Mouse (Mus musculus): ENCODE results near the gene Ptpre. TPM values are rescaled to one million over a fixed set of nuclear protein-coding genes. Genes with fewer than 3 reads are reported as not detected.
"Not testable (repeated sequence)": the region's sequence is repeated elsewhere in the genome, so short reads cannot be mapped to it uniquely, and the experiment has no call there.

Gene Ptpre
- total RNA-seq (2021) (1 to 10 TPM; 3.5 to 8.1 TPM), polyA plus RNA-seq (2012; rRNA removed) (1.4 and 1.9 TPM in 2 replicates)
- long read RNA-seq, full-length matches to known transcripts, result 4 of 7 reads
- long read RNA-seq, partial matches to known transcripts, result 0 of 7 reads
- long read RNA-seq, other reads (novel, unspliced or antisense), result 3 of 7 reads

- DNase-seq, result peak; percentile 93
Measured at GRCm38 (mm10) chr7:135537341-135537901, at the start of gene Ptpre. Gene Ptpre (plus strand): TSS chr7:135537481.

DNA sequence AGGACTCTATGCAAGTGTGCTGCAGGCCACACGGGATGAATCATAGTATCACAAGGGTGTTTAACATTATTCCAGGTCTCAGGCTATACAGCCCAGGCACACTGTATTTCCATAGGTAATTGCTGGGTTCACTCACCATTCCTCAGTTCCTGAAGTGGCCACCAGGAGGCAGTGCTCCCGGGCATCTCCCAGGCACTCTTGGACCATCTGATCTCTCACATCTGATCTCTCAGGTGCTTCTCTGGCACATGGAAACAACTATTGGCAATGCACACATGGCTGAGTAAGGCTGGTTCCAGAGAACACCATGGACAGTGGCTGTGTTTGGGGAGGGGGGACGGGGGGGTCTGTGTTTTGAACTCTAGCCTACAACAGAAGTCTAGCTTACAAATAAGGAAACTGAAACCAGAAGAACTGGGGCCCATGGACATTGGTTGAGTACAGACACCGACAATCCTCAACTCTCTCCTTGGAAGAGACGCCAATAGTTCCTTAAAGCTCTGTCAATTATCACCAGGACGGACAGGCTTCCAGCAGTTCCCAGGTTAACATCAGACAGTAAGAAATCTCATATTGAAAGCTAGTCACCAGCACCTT lies 49.0 kb upstream of the Ptpre start:
- no peak for DNase-seq

DNA sequence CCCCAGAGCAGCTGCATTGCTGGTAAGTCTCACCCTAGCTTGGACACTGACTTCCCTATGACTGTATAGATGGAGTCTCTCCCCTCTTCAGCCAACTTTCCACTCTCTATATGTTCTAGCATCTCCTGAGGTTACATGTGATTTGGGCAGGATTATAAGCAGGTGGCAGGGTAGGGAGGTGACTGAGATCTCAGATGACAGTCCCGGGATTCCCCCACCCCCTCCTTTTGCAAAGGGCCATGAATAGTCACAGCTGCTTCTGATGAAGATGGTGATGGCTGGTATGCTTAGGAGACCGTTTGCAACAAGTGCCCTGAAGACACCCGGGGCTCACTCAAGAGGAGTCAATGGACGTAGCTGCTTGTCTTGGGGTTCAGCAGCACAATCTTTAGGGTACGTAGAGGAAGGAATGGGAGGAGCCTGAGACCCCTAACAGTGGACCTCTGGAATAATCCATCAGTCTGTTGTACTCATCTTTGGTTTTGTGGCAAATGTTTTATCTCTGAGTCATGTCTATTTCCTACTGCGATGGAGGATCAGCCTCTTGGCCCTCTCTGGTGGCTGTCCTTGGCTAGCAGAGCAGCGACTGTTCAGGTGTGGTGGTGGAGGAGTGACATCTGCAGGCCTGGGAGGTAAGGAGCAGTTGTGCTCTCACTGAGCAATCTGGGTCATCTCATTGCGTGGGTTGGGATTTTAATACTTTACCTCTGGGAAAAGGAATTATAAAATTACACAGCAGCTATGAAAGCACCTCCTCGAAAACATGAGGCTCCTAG lies 47.4 kb upstream of the Ptpre start:
- DNase-seq, result no peak

DNA sequence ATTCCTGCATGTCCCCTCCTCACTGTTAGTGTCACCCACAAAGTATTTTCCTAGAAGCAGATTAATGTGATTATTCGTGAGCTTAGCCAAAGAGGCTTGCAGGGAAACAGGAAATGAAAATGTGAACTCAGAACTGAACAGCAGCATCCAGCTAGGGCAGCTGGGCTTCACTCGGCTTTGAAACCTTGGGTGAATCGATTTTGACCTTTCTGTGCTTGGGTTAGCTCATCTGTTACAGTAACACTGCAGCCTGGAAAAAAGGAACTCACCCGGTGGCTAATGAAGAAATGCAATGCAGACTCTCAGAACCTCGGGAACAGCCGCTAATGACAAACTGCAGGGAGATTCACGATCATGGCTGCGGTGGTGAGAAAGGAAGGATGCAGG lies 46.8 kb upstream of the Ptpre start:
- peak; percentile 15 for DNase-seq

DNA sequence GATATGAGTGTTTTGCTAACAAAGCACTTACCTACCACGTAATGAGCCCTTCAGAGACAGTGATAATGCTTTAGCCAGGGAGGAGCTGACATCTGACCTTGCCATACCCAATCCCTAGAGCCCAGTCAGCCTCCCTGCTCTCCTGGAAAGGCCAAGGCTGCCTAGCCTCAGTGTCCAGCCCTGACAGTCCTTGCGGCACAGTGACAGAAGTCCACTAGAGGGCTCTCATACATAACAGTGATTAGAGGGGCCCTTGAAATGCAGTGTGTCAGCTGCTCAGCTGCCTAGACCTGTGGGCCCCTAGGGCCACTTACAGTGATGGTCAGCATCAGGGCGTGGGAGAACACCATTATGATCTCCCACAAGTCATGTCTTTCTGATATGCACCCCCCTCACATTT lies 42.0 kb upstream of the Ptpre start:
- peak; percentile 79 for DNase-seq

DNA sequence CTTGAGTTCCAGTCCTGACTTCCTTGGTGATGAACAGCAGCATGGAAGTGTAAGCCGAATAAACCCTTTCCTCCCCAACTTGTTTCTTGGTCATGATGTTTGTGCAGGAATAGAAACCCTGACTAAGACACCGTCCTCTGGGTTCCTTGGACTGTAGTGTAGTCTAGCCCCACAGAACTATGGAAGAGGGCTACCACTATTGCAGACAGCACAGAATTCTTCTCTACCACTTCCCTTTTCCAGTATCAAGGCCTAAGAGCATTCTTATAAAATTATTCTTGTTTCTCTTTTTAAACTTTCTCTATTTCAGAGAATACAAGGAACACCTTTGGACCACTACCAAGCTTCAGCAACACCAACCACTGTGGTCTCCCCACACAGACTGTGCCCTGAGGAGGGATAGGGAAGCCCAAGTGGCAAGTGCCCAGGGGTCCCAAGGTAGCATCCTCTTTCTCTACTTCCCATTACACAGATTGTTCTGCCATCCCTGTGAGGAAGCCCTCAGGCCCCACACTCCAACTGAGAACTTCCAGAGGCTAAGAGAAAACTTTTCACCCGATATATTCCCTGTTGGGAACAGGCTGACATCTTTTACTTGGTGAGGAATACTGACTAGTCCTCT lies 38.6 kb upstream of the Ptpre start:
- DNase-seq, result no peak

DNA sequence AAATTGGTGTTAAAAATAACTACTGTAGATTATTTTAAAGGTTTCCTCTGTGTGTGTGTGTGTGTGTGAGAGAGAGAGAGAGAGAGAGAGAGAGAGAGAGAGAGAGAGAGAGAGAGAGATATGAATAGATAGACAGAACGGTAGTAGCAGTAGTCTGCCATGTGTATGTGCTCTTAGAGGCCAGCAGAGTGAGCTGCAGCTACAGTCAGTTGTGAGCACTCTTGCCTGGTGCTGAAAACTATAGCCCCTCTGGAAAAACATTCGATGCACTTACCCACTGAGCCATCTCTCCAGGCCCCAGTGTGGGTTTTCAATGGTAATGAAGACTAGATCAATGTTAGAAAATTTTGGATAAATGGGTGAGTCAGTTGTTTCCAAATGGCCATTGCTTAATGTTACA lies 37.9 kb upstream of the Ptpre start:
- no peak for DNase-seq

DNA sequence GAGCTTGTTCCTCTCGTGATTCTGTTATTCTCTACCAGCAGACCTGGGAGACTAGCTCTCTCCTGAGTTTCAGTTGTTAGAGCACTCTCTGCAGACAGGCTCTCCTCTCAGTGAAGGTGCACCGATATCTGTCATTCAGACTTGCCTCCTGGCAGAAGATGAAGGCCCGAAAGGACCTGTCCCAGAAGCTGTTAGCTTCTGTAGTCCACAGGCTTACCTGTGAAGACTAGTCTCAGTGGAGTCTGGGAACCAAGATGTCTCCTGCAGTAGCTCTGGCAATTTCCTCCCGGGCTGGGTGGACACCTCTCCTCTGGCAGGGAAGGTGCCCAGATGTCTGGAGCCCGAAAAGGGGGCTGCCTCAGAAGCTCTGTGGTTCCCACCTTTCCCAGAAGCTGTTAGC lies 30.8 kb upstream of the Ptpre start:
- DNase-seq, result not testable (repeated sequence)

GRCm38 (mm10) chr7:135508602-135509001 lies 28.7 kb upstream of the Ptpre start:
- no peak for DNase-seq

DNA sequence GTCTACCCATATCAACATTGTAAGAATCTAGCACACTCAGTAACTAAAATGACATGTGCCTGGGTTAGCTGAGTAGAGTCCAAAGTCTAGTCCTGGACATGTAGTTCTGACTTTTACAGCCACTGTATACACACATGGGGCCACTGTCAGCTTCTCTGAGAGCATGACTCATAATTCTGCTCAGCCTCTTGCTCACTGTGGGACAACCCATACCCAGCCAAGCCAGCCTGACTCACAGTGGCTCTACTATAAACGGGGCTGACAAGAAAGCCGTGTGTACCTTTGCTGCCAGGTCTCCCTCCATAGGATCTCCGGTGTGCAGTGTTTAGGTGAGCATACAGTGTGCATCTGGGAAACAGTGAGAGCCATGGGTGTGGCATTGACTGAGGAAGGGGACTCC lies 28.0 kb upstream of the Ptpre start:
- peak; percentile 64 for DNase-seq

DNA sequence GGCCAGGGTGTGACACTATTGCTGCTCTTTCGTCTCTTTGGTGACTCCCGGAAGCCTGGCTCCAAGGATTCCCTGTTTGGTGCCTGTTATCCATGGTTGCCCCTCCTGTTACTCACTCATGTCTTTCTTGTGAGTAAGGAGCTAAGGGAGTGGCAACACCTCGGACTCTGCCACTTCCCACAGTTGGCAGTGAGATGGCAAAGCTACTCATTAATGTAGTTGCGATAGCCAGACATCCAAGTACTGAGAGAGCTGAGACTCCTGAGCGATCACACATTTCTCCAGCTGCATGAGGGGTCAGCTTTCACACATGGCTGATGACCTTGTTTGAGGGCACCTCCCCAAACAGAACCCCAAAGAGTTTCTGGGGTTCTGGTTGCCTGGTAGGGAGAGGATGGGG lies 26.9 kb upstream of the Ptpre start:
- no peak for DNase-seq

DNA sequence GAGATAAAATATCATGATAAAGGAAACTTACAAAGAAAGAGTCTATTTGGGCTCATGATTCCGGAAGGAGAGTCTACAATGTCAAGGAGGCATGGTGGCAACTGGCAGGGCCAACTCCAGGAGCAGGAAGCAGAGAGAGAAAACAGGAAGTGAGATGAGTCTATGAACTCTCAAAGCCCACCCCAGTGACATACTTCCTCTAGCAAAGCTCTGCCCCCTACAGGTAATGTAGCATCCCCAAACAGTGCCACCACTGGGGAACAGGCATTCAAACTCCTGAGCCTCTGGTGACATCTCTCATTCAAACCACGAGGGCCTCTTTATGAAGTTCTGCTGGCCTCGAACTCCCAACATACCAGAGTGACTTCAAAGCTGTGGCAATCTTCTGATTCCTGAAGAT lies 25.6 kb upstream of the Ptpre start:
- DNase-seq, result no peak

- DNase-seq, result no peak
Measured at GRCm38 (mm10) chr7:135517191-135517590, 20.1 kb upstream of the Ptpre start.

- no peak for DNase-seq
Measured at GRCm38 (mm10) chr7:135520241-135520640, 17.0 kb upstream of the Ptpre start.

GRCm38 (mm10) chr7:135521755-135522512 lies 15.3 kb upstream of the Ptpre start:
- DNase-seq, result no peak

DNA sequence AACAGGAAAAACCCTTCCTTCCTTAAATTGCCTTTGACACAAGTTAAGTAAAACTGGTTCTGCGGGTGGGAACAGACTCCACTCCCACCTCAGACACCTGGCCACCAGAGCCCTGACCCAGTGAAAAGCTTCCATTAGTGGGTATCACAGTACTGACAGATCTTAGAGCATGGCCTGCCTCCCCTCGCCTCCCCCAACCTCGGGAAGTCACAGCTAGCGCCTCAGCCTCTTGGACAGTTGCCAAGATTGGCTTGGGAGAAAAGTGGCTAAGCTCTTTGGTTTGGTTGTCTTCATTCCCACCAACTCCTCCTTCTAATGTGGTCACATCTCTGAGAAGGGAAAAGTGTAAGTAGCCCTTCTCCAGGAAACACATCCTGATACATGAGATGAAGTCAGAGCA lies 13.3 kb upstream of the Ptpre start:
- no peak for DNase-seq

- no peak for DNase-seq
Measured at GRCm38 (mm10) chr7:135524424-135524967, 12.8 kb upstream of the Ptpre start.

DNA sequence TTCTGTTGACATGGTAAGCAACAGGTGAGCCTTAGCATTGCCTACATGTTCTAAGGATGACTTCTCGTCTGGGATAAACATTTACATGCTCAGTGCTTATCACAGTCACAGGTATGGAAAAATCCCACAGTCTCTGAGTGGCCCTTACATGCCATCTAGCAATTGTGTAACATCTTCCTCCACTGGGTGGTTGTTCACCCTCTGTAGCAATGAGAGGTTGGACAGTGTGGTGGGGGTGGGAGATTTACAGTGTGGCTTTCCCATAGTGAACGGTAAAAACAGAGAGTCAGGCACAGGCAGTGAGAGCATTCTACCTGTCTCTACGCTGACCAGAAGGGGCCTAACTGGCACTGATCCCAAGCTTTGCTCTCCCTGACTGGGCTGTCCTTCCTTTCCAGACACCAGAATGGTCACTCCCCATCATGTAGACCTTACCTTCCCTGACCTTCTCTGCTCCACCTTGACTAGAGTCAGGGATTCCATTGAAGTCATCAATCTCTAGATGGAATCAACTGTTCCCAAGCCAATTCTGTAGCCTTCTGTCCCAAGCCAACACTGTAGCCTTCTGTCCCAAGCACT lies 10.6 kb upstream of the Ptpre start:
- DNase-seq, result no peak

DNA sequence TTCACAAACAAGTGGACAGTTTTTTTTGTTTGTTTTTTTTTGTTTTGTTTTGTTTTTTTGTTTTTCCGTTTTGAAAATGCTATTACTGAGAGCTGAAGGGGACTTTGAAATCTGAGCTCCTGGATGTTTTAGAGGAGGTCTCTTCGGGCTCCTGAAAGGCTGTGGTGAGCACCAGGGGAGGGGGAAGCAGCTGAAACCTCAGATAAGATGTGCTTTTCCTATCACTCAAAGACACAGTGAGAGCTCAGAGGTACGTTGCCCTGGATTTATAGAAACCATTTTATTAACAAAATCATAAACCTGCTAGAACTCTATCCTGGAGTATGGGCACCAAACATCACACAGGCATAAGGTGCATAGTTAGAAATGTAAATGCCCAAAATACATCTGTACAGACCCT lies 10.1 kb upstream of the Ptpre start:
- no peak for DNase-seq

GRCm38 (mm10) chr7:135528515-135528914 lies 8.8 kb upstream of the Ptpre start, which contains the start of gene Clrn3:
Gene Clrn3 (minus strand): TSS chr7:135528654.
- no peak for DNase-seq

GRCm38 (mm10) chr7:135529068-135529467 lies 8.2 kb upstream of the Ptpre start:
- DNase-seq, result no peak
